Mouse (Mus musculus) erythroid progenitor cell, adult 5-6 weeks (primary cell): ENCODE results near the gene Clpsl2. TPM values are rescaled to one million over a fixed set of nuclear protein-coding genes. Genes with fewer than 3 reads are reported as not detected.

ENCODE experiments used
- ATAC-seq: replicated peaks from 2 replicates; pipeline ENCODE4 v1.8.0; 2016; ENCODE audit warnings: moderate number of reproducible peaks, mild to moderate bottlenecking, moderate TSS enrichment, inconsistent platforms; ENCODE audit not compliant: poor library complexity, low FRiP score, severe bottlenecking
- total RNA-seq, 2 experiments: library from RNA; stranded (forward) in 1 of 2; stranded (reverse) in 1 of 2; fragments of 150-400 nt in 1 of 2; fragments of 186-747, 209-891 nt in 1 of 2; gene quantifications; 2 replicates each; pipeline versions ENCODE4 v1.2.3 to v1.2.4; 2015 to 2017; ENCODE audit warnings: low replicate concordance in 2 of 2

Clpsl2 gene
- total RNA-seq, 2 experiments from 2014 or later, result not detected

DNA sequence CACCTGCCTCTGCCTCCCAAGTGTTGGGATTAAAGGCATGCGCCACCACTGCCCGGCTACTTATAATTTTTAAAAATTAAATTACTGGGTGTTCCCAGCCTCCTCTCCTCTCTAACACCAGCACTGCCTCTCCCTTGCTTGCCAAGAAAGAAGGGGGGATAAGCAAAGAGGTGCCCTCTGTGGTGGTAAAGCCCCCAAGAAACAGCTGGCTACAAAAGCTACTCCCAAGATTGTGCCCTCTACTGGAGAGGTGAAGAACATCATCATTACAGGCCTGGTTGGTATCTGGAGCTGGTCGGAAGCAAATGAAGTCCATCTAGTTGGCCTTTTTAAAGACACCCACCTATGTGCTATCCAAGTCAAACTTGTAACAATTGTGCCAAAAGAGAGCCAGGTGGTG lies 29.4 kb upstream of the Clpsl2 start:
- ATAC-seq, result no peak

DNA sequence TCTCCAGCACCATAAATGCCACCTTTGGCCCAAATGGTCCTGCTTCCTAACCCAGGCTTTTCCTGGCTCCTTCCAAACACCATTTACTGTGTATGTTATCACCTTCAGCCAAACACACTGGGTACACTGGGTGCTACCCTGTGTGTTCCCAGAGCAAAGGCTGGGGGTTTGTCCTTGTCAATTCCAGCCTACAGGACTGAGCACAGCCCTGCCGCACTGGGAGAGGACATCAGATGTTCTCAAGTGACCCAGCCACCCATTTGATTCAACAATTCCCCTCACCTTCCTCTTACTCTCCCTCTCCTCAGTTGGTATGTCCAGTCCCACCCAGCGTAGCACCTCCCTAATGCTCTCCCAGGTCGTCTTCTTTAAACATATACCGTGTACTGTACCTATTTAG lies 28.6 kb upstream of the Clpsl2 start:
- no peak for ATAC-seq

DNA sequence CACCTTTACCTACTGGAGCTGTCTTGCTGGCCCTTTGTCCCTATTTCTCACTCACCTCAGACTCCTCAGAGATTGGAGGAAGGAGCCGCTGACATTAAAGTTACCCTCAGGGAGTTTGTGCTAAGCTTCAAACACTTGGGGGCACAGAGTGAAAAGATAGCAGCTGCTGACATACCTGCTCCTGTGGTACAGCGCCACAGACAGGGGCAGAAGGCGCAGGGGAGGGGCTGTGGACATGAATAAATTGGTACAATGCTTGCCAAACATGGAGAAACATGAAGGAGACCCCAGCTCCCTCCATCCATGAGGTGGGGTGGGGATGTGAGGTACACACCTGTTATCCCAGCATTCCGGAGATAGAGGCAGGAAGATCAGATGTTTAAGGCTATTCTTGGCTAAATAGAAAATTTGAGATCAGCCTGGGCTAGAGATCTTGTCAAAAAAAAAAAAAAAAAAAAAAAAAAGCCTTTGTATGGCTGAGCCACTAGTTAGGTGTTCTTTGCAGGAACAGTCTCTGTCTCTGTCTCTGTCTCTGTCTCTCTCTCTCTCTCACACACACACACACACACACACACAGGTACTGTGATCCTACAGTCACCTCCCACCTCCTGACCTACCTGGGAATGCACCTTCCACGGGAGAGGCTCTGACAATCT lies 28.0 kb upstream of the Clpsl2 start:
- no peak for ATAC-seq

DNA sequence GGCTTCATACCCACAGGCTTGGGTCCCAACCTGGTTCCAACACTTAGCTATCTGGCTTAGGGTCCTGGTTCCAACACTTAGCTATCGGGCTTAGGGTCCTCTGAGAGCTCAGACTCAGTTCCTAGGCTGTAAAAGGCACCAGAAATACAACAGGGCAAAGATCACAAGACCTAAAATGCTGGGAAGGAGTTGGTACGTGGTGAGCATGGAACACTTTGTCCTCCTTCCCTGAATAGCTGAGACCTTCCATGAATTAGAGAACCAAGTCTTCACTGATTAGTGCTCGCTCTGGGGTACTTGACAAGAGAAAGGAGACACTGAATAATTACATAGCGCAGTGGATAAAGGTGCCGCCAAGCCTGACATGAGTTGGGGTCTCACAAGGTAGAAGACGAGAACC lies 27.3 kb upstream of the Clpsl2 start:
- no peak for ATAC-seq

DNA sequence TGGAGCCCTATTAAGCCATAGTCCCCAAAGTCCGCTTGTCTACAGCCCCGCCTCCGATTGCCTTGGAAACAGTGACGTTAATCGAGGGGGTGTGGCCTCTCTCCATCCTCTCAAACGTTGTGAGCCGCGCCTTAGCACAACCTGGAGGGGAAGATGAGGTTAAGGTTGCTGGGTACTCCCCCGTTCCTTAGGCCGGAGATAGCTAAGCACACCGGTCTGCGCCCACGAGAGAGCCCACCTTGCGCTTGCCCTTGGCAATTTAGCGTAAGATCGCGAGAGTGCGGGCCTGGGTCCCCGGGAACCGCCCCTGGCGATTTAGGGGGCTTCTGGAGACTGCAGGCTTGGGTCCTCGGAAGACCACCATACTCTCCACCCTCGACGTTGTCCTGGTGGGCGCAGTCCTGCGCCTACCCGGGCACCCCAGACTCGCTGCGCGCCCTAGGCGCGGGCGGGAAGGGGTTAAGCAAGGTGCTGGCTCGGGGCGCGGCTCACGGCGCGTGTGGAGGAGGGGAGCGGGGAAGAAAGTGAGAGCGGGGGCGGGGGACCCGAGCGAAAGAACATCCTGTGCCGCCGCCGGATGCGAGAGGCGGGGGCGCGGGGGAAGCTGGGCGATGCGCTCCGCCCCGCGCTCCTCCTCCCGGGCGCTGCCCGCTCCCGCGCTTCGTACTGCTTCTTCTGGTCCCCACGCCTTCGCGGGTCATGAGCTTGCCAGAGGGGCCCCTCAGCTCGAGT lies 26.4 kb upstream of the Clpsl2 start:
- no peak for ATAC-seq

DNA sequence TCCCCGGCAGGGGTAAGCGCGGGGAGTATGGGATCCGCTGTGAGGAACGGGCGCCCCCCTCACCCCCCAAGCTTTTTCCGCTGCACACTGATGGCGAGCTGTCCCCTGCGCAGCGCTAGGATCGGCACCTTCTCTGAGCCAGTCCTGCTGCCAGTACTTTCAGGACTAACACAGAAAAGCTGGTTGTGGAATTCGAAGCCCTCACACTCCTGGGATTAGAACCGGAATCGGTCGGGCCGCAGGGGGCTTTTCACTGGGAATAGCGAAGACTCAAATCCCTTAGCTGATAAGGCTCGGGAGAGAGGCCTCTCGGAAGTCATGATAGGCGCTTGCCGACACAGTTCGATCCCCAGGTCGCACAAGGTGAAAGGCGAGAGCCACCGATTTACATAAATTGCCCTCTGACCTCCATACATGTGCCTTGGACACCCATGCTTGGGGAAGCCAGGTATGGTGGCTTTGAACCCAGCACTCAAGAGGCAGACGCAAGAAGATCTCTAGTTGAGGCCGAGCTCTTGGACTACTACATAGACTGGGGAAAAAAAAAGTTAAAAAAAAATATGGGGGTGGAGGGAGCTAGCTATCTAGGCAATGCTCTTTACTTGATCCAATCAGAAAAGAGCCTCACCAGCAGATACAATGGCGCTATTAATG lies 25.7 kb upstream of the Clpsl2 start:
- no peak for ATAC-seq

DNA sequence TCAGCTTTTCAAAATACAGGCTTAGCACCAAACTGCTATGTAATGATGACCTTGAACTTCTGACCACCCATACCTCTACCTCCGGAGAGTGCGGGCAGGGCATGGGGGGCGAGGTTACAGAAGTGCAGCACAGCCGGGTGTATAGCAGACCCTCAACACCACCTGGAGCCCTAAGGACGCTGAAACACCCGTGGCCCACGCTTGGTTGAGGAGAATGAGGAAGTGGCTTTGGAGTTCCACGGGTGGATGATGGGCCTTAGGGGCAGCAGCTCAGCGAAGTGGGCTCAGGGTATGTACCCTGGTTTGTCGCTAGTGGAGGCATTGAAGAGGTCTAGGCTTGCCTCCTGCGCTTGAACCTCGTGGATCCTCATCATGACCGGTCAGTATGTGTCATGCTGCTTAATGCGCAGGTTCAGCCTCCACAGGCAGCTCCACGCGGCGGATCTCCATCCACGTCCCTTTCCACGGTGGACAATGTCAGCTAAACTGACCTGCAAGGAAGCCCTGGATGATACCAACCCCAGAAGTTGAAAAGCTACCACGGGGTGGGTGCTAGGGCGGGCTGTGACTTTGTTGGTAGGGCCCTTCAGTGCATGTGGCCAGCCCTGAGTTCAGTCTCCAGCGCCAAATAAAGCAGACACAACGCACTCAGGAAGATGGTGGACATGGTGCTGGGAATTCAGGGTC lies 25.1 kb upstream of the Clpsl2 start:
- ATAC-seq, result no peak

DNA sequence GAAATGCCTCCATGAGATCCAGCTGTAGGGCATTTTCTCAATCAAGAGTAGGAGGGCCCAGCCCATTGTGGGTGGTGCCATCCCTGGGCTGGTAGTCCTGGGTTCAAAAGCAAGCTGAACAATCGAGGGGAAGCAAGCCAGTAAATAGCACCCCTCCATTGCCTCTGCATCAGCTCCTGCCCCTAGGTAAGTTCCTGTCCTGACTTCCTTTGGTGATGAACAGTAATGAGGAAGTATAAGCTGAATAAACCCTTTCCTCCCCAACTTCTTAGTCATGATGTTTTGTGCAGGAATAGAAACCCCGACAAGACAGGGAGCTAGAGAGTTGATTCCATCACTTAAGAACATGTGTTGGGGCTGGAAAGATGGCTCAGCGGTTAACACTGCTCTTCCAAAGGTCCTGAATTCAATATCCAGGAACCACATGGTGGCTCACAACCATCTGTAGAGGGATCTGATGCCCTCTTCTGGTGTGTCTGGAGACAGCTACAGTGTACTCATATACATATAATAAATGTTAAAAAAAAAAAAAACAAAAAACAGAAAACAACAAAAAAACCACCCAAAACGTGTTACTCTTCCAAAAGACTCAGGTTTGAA lies 24.3 kb upstream of the Clpsl2 start:
- no peak for ATAC-seq

DNA sequence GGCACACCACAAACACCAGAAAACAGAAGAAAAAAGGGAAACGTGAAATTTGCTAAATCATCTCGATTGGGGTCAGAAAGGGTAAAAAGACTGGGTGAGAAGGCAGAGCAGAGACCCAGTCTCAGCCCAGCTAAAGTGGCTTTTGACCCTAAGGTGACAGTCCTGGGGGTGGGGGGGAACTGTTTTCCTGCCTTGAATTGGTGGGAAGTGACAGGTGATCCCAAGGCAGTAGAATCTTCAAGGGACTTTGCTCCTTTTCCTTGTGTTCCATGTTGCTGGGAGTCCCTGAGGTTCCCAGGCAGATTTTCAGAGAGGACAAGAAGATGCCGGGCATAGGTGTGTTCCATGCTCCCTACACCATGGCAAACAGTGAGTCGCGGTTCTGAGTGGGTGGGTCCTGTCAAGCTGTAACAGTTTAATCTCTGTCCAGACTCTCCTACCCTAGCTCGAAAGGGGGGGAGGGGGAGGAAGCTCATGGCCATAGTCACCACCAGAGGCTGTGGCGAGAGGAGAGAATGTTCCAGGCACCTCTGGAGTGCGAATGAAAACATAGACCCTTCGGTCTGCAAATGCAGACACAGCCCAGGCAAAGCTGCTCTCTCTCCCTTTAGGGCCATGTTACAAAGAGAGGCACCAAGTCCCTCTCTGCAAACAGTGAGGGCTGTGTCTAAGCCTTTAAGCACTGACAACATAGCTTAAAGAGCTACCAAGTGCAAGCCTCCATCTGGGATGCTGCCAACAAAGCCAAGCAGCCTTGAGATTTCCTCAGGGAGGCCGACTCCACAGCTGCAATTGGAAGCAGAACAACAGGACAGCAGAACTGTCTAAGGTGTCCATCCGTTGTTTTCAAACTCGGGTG lies 21.8 kb upstream of the Clpsl2 start:
- no peak for ATAC-seq

DNA sequence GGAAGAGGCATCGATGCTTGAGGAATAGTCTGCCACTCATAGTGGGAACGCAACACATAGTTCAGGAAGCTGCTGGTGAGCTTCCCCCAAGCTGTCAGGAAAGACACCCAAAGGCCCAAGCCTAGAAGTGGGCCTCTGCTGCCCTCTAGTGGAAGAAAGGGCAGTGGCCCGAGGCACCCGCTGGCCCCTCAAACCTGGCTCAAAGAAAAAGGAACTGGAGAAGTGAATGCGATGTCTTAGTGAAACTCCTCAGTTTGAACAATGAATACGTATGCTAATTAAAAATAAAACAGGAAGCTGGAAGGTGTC lies 21.2 kb upstream of the Clpsl2 start:
- peak; percentile 56; the same call in 1 of the 2 replicates for ATAC-seq

DNA sequence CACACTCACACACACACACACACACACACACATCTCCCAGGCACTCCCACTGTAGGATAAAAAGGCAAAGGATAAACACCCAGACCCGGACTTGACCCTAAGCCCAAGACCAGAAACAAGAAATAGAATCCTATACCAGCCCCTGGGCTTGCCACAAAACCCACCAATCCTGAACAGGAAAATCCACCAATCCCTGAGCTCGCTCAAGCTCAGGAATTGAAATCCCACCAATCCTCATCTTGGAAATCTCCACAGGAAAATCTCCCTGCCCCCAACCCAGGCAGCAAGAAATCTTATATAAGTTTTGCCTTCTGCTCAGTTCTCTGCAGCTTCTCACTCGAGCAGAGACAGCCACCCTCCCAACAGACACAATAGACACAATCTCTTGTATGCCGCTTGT lies 20.1 kb upstream of the Clpsl2 start:
- no peak for ATAC-seq

DNA sequence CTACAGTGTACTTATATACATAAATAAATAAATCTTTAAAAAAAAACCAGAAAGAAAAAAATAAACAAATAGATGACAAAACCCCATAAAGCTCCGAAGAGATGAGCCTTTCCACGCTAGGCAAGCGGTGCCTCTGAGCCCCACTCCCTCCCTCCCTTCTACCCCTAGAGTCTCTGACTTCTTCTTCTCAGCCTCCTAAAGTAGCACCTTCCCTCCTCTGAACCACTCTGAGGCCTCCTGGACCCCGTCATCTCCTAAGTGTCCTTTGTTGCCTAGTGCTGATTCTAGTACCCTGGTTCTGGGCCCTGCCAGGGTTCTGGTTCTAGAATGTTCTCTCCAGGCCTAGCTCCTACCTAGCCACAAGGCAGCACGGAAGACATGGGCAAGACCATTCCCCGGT lies 18.7 kb upstream of the Clpsl2 start, which contains the start of gene Armc12:
Armc12 (plus strand) TSS at position 301 of the 400 bp plus-strand sequence.
- no peak for ATAC-seq

DNA sequence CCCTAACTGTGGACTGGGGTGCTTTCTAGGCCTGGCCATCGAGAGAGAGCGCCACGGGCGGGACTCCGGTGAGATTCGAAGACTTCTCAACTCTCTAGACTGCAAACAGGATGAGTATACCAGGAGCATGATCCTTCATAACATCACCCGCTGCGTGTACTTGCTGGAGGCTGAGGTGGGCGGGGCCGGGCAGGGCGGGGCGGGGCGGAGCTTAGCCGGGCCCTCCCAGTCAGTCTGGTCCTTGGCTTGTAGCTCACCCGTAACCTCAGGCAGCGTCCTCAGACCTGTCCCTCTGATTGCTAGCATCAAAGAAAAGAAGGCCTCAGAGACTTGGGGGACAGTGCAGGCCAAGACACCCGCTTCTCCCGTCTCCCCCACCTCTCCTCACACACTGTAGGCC lies 17.3 kb upstream of the Clpsl2 start:
- ATAC-seq, result no peak

DNA sequence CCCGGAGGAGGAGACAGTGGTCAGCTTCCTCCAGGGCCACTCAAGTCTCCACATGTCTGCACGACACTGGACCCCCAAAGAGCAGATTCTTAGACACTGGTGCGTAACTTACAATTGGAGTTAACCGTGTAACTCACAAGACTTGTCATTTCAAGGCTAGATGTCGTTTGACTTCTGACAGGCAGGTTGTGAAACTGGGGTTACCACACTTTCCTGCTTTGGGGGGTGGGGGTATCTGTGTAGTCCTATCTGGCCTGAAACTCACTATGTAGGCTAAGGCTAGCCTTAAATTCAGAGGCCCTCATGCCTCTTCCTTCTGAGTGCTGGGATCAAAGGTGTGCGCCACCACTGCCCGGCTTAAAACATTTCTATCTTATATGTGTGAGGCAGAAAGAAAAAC lies 16.7 kb upstream of the Clpsl2 start:
- ATAC-seq, result no peak

DNA sequence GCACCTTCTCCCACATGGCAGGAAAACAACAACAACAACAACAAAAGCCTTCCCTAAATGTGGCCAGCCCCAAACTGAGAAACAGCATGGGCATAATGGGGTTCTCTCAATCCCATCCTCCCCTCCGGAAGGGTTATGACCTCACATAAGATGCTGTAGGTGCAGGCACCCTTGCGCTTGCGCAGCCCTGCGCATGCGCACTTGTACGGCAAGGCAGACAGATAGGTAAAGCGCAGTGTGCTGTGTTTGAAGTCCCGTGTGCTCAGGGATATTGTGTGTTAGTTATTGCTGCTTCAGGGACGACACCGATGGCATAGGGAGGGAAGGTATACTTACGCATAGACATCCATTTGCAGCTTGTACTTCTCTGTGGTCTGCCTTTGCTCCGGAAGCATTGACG lies 15.9 kb upstream of the Clpsl2 start:
- ATAC-seq, result no peak

DNA sequence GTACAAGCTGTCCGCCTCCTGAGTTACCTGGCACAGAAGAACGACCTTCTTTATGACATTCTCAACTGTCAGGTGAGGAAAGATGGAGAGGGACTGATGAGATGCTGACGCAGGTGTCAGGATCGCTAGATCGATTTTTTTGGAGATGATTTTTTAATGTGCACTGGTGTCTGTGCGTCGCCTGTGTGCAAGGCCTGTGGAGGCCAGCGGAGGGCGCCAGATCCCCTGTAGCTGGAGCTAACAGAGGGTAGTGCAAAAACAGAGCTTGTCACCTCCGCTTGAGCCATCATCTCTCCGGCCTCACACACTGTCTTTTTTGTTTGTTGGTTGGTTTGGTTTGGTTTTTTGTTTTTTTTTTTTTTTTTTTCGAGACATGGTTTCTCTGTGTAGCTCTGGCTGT lies 11.3 kb upstream of the Clpsl2 start:
- ATAC-seq, result no peak

DNA sequence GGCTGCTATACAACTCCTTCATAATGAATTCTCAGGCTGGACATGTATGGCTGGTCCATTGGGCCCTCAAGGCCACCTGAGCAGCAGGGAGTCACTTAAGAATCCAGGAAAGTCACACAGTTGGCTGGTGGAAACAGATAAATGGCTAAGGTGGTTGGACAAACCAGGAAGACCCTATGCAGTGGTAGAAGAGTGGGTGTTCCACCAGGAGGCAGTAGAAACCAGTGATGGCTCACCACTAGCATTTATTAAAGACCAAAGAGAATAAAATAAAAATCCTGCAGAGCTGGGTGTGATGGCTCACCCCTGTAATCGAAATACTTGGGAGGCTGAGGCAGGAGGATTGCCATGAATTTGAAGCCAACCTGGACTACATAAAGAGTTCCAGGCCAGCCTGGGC lies 2.3 kb upstream of the Clpsl2 start:
- no peak for ATAC-seq

DNA sequence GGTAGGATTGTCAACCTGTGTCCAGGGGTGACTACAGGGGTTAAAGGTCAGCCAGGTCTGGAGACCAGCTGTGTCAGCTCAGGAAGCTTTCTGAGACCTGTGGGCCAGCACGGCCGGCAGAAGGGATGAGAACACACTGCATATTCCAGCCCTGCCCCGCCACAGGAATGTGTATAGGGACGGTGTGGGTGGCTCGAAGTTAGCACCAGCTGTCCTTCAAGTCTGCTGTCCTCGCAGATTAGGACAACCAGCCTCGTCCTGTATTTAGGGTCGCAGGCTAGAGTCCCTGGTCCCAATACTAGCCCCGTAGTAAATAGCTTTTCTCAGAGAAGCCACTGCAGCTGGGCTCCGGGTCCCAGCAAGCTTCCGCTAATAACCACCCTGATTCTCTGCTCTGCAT lies 661 bp upstream of the Clpsl2 start:
- ATAC-seq, result no peak; the same call in 1 of the 2 replicates

DNA sequence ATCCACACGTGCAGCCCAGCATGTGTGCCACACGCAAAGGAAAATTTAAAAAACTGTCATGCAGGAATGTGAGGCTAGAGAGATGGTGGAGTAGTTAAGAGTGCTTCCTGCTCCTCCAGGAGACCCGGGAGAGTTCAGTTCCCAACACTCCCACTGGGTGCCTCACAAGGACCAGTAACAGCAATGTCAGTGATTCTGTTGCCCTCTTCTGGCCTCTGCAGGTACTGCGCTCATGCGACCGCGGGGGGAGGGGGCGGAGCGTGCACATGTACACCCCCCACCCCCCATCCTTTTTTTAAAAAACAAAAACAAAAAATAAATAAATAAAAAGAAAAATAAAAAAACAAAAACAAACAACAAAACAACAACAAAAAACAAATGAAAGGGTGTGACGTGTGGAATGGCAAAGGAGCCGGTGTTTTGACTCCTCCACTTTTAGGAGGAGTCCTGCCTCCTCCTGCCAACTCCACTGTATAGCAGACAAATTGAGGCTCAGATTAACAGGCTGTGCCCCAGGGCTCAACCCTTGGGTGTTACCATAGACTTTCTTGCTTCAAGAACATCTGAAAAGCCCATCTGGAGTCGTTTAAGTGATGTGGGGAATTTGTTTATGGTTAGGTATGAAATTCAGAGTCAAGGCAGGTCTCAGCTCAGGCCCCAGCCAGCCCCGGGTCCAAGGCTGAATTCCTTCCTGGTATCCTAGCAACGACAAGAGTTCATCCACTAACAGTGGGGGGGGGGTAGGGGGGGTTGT lies 4.0 kb downstream of the Clpsl2 start:
- no peak for ATAC-seq
